Mouse (Mus musculus) lung, postnatal 25 days (tissue): ENCODE measurements around the gene Gm3752.
"Not testable (repeated sequence)": the region's sequence is repeated elsewhere in the genome, so short reads cannot be mapped to it uniquely, and the experiment has no call there.

Experiments
- DNase-seq: peaks from one replicate; pipeline ENCODE4 v3.0.0; 2022; ENCODE audit warnings: low spot score

Gm3752 gene

DNA sequence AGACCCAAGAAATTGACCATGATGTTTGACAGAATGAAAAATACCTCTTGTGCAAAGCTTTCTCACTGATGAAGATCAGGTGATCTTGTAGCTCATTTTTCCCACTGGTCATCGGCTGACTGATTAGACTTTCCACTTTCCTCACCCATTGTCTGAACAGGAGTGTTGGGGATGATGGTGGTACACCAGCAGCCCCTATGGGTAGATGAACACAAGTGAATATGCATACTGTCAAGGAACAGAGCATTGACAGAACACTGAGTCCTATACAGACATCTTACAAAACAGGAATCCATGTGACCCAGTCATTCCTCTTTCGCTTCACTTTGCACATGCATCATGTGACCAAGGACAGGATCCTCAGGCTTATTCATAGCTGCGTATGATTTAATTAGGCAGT is at the start of gene Gm3752:
TSS of gene Gm3752 (minus strand) at position 101 of the 400 bp plus-strand sequence.
- not testable (repeated sequence) for DNase-seq

DNA sequence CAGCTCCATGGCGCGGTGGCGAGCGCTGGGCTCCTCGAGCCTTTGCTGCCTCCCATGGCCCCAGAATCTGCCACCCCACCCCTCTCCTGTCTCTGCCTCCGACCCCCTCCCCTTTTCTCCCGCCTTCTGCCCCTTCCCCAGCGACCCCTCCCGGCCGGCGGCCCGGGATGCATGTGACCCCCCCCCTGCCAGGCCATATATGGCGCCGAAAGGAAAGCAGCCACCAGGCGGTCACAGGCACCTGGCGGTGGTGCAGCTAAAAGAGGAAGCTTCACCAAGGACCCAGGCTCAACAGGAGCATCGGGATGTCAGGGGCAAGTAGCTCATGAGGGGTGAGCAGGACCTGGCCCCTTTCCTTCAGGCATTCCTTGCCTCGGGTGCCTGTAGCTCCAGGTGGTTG is 5.2 kb upstream of the Gm3752 start:
- not testable (repeated sequence) for DNase-seq

DNA sequence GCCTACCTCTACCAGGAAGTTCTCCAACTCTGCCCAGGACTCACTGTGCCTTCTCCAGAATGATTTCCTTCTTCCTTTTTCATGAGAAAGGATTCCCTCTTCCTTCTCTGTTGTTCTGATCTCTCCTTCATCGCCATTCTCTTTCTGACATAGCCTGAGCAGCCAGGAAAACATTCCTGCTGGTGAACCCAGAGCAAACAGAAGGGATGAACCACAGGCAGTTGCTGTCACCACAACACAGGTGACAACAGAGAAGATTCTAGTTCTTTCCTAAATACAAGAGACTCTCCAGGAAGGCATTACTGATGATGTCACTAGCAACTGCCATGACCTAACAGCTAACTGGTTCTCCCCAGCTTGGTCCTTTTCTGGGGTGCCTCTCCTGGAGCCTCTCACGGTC is 32.7 kb downstream of the Gm3752 start, which contains the start of gene Gm3755:
TSS of gene Gm3755 (minus strand) at position 101 of the 400 bp plus-strand sequence.
- not testable (repeated sequence) for DNase-seq

DNA sequence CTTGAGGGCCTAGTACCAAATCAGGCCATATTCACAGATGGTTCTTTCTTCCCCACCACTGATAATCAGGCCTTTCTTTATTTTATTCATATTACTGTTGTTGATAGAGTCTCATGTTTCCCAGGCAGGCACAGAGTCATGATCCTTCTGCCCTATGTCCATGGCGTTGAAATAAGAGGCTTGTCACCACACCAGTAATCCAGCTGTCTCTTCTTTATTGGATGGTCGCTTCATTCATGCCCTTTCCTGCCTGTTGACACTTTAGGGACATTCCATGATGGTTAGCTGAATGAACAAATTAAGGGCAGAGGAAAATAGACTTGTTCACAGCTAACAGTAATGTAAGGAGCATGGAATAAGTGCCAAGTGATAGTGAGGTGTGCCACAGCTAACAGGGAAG is 61.1 kb downstream of the Gm3752 start:
- not testable (repeated sequence) for DNase-seq
